Mouse (Mus musculus): ENCODE results near the gene Srsf1. TPM values are rescaled to one million over a fixed set of nuclear protein-coding genes. Genes with fewer than 3 reads are reported as not detected.
A peak's percentile ranks its signal among the peaks of the same experiment; 100 is the strongest.

Gene Srsf1
- polyA plus RNA-seq (2014; fragmentation: Nextera tagmentation; extraction: Ambion mirVana), result 334 and 353 TPM in 2 replicates

- Histone ChIP-seq H3K9me3 (ENCODE audit: control insufficient read depth, low read length) (no peaks in the 10 kb centered on the region), H3K4me1 (replicated peaks; ENCODE audit: control insufficient read depth, insufficient read depth, low read length) (peaks cover 25% of the 10 kb centered on the region), H3K36me3 (ENCODE audit: control insufficient read depth, insufficient read depth, low read length) (peaks cover 34% of the 10 kb centered on the region), H3K4me2 (ENCODE audit: low read length) (peak within 1 kb of the TSS; percentile 94), H3K27me3 (replicated peaks; ENCODE audit: control insufficient read depth, insufficient read depth, low read length) (no peaks in the 10 kb centered on the region), H3K4me3 (ENCODE audit: low read depth, low read length) (peak within 1 kb of the TSS; percentile 100), H3K9ac (ENCODE audit: low read length) (peak within 1 kb of the TSS; percentile 100), H3K27ac (ENCODE audit: low read depth) (peak within 1 kb of the TSS; percentile 100)
- under 1% methylated on average over 57 of the region's 60 CpGs for WGBS
- ATAC-seq (replicated peaks; ENCODE audit: low FRiP score, low TSS enrichment, low read depth) (peak; percentile 94), DNase-seq (ENCODE audit: low spot score) (peak; percentile 98)
These were observed at the start of gene Srsf1 for GRCm38 (mm10) chr11:88046944-88047794. Srsf1 (plus strand) TSS chr11:88047373.

DNA sequence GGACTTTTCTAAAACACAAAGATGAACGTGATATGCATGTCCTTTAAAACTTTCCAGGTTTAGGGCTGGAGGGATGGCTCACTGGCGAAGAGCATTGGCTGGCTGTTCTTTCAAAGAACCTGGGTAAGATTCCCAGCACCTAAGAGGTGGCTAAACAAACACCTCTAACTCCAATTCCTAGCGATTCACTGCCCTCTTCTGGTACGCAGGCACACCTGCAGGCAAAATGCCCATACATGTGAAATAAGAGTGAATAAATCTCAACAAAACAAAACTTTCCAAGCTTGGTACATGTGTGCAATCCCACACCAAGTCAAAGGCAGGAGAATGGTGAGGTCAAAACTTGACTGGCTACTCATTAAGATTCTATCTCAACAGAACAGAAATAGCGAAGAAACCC is 47.4 kb upstream of the Srsf1 start:
- 90% methylated on average over 5 of the region's 5 CpGs for WGBS
- ATAC-seq (replicated peaks; ENCODE audit: low FRiP score, low TSS enrichment, low read depth), result no peak
- Histone ChIP-seq H3K4me3 (ENCODE audit: low read depth, low read length) (no peak overlapping the region), H3K36me3 (ENCODE audit: control insufficient read depth, insufficient read depth, low read length) (no peaks in the 10 kb centered on the region), H3K4me1 (replicated peaks; ENCODE audit: control insufficient read depth, insufficient read depth, low read length) (no peaks in the 10 kb centered on the region), H3K9me3 (ENCODE audit: control insufficient read depth, low read length) (no peaks in the 10 kb centered on the region), H3K9ac (ENCODE audit: low read length) (no peak overlapping the region), H3K4me2 (ENCODE audit: low read length) (no peak overlapping the region), H3K27ac (ENCODE audit: low read depth) (no peak overlapping the region), H3K27me3 (replicated peaks; ENCODE audit: control insufficient read depth, insufficient read depth, low read length) (no peaks in the 10 kb centered on the region)
- no peak for DNase-seq (ENCODE audit: low spot score)

DNA sequence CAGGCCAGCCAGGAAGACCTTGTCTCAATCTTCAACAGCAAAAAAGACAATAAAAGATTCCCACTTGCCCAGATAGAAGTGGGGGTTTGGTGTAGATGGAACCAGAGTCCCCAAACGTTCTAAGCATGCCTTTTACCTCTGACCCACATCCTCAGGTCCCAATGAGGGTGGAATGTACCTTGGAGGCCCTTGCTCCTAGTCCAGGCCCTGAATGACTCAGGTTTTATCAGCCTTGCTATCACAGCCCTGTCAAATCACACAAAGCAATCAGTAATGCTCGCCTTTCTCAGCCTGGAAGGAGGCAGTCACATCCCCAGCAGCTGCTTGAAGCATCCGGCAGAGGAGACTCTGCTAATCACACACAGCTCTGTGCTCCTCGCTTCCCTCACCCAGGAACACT is 44.4 kb upstream of the Srsf1 start:
- H3K4me3 ChIP-seq (ENCODE audit: low read depth, low read length), result no peak overlapping the region
- no peak overlapping the region for H3K27ac ChIP-seq (ENCODE audit: low read depth)
- no peaks in the 10 kb centered on the region for H3K36me3 ChIP-seq (ENCODE audit: control insufficient read depth, insufficient read depth, low read length)
- WGBS, result 56% methylated on average over 4 of the region's 4 CpGs
- H3K4me2 ChIP-seq (ENCODE audit: low read length), result no peak overlapping the region
- no peak for DNase-seq (ENCODE audit: low spot score)
- H3K4me1 ChIP-seq (replicated peaks; ENCODE audit: control insufficient read depth, insufficient read depth, low read length), result no peaks in the 10 kb centered on the region
- no peaks in the 10 kb centered on the region for H3K27me3 ChIP-seq (replicated peaks; ENCODE audit: control insufficient read depth, insufficient read depth, low read length)
- 0 out of 2 replicates have a peak, but pooled peaks cover 3% of the 10 kb centered on the region for H3K9me3 ChIP-seq (ENCODE audit: control insufficient read depth, low read length)
- ATAC-seq (replicated peaks; ENCODE audit: low FRiP score, low TSS enrichment, low read depth), result no peak
- no peak overlapping the region for H3K9ac ChIP-seq (ENCODE audit: low read length)

GRCm38 (mm10) chr11:88004123-88004522 is 43.0 kb upstream of the Srsf1 start:
- Histone ChIP-seq H3K4me3 (ENCODE audit: low read depth, low read length) (no peak overlapping the region), H3K9me3 (ENCODE audit: control insufficient read depth, low read length) (0 out of 2 replicates have a peak, but pooled peaks cover 3% of the 10 kb centered on the region), H3K27me3 (replicated peaks; ENCODE audit: control insufficient read depth, insufficient read depth, low read length) (no peaks in the 10 kb centered on the region), H3K27ac (ENCODE audit: low read depth) (no peak overlapping the region), H3K4me2 (ENCODE audit: low read length) (no peak overlapping the region), H3K9ac (ENCODE audit: low read length) (no peak overlapping the region), H3K4me1 (replicated peaks; ENCODE audit: control insufficient read depth, insufficient read depth, low read length) (no peaks in the 10 kb centered on the region), H3K36me3 (ENCODE audit: control insufficient read depth, insufficient read depth, low read length) (no peaks in the 10 kb centered on the region)
- DNase-seq (ENCODE audit: low spot score), result no peak
- 54% methylated on average over 2 of the region's 2 CpGs for WGBS
- no peak for ATAC-seq (replicated peaks; ENCODE audit: low FRiP score, low TSS enrichment, low read depth)

GRCm38 (mm10) chr11:88008641-88009040 is 38.5 kb upstream of the Srsf1 start:
- Histone ChIP-seq H3K27me3 (replicated peaks; ENCODE audit: control insufficient read depth, insufficient read depth, low read length) (no peaks in the 10 kb centered on the region), H3K4me3 (ENCODE audit: low read depth, low read length) (no peak overlapping the region), H3K4me1 (replicated peaks; ENCODE audit: control insufficient read depth, insufficient read depth, low read length) (no peaks in the 10 kb centered on the region), H3K9ac (ENCODE audit: low read length) (no peak overlapping the region), H3K36me3 (ENCODE audit: control insufficient read depth, insufficient read depth, low read length) (no peaks in the 10 kb centered on the region), H3K4me2 (ENCODE audit: low read length) (no peak overlapping the region), H3K27ac (ENCODE audit: low read depth) (no peak overlapping the region), H3K9me3 (ENCODE audit: control insufficient read depth, low read length) (0 out of 2 replicates have a peak, but pooled peaks cover 3% of the 10 kb centered on the region)
- WGBS, result 59% methylated on average over 1 of the region's 1 CpGs
- DNase-seq (ENCODE audit: low spot score) (no peak), ATAC-seq (replicated peaks; ENCODE audit: low FRiP score, low TSS enrichment, low read depth) (no peak)

GRCm38 (mm10) chr11:88009542-88010190 is 37.5 kb upstream of the Srsf1 start:
- H3K27ac ChIP-seq (ENCODE audit: low read depth), result no peak overlapping the region
- no peaks in the 10 kb centered on the region for H3K27me3 ChIP-seq (replicated peaks; ENCODE audit: control insufficient read depth, insufficient read depth, low read length)
- 0 out of 2 replicates have a peak, but pooled peaks cover 3% of the 10 kb centered on the region for H3K9me3 ChIP-seq (ENCODE audit: control insufficient read depth, low read length)
- no peak overlapping the region for H3K4me3 ChIP-seq (ENCODE audit: low read depth, low read length)
- no peak overlapping the region for H3K9ac ChIP-seq (ENCODE audit: low read length)
- no peaks in the 10 kb centered on the region for H3K4me1 ChIP-seq (replicated peaks; ENCODE audit: control insufficient read depth, insufficient read depth, low read length)
- DNase-seq (ENCODE audit: low spot score) (peak; percentile 62), ATAC-seq (replicated peaks; ENCODE audit: low FRiP score, low TSS enrichment, low read depth) (no peak)
- peak overlapping the region; percentile 34 for H3K4me2 ChIP-seq (ENCODE audit: low read length)
- WGBS, result 17% methylated on average over 16 of the region's 16 CpGs
- H3K36me3 ChIP-seq (ENCODE audit: control insufficient read depth, insufficient read depth, low read length), result no peaks in the 10 kb centered on the region

GRCm38 (mm10) chr11:88011208-88011913 is 35.8 kb upstream of the Srsf1 start:
- no peak overlapping the region for H3K4me2 ChIP-seq (ENCODE audit: low read length)
- no peaks in the 10 kb centered on the region for H3K9me3 ChIP-seq (ENCODE audit: control insufficient read depth, low read length)
- no peaks in the 10 kb centered on the region for H3K27me3 ChIP-seq (replicated peaks; ENCODE audit: control insufficient read depth, insufficient read depth, low read length)
- no peaks in the 10 kb centered on the region for H3K36me3 ChIP-seq (ENCODE audit: control insufficient read depth, insufficient read depth, low read length)
- no peak for ATAC-seq (replicated peaks; ENCODE audit: low FRiP score, low TSS enrichment, low read depth)
- H3K9ac ChIP-seq (ENCODE audit: low read length), result no peak overlapping the region
- no peak overlapping the region for H3K4me3 ChIP-seq (ENCODE audit: low read depth, low read length)
- H3K27ac ChIP-seq (ENCODE audit: low read depth), result no peak overlapping the region
- WGBS, result 61% methylated on average over 11 of the region's 11 CpGs
- H3K4me1 ChIP-seq (replicated peaks; ENCODE audit: control insufficient read depth, insufficient read depth, low read length), result no peaks in the 10 kb centered on the region
- DNase-seq (ENCODE audit: low spot score), result no peak

GRCm38 (mm10) chr11:88011914-88012419 is 35.2 kb upstream of the Srsf1 start:
- Histone ChIP-seq H3K4me2 (ENCODE audit: low read length) (no peak overlapping the region), H3K27me3 (replicated peaks; ENCODE audit: control insufficient read depth, insufficient read depth, low read length) (no peaks in the 10 kb centered on the region), H3K9me3 (ENCODE audit: control insufficient read depth, low read length) (no peaks in the 10 kb centered on the region), H3K9ac (ENCODE audit: low read length) (no peak overlapping the region), H3K27ac (ENCODE audit: low read depth) (no peak overlapping the region), H3K4me3 (ENCODE audit: low read depth, low read length) (no peak overlapping the region), H3K4me1 (replicated peaks; ENCODE audit: control insufficient read depth, insufficient read depth, low read length) (no peaks in the 10 kb centered on the region), H3K36me3 (ENCODE audit: control insufficient read depth, insufficient read depth, low read length) (no peaks in the 10 kb centered on the region)
- DNase-seq (ENCODE audit: low spot score) (no peak), ATAC-seq (replicated peaks; ENCODE audit: low FRiP score, low TSS enrichment, low read depth) (no peak)
- 90% methylated on average over 7 of the region's 7 CpGs for WGBS

Measured in intestine, embryonic 14.5 days (tissue).